Mouse (Mus musculus): Measurements from ENCODE around the gene Fam227b.

Fam227b gene

GRCm38 (mm10) chr2:126151855-126152571 lies at the start of gene Fam227b, which contains the start of gene Dtwd1:
Gene Fam227b, minus strand, starts transcription at chr2:126152004.
Gene Dtwd1, plus strand, starts transcription at chr2:126152141.
- in situ Hi-C loops (cut with MboI; ENCODE audit: unreplicated experiment in 2 of 2): loop anchor here (5.0 to 25.0 kb wide), 4 partner anchors 287 to 785 kb away; partner anchors contain the start of genes Eid1 (in 1 of the 2) and Sppl2a (in 1 of the 2)

- in situ Hi-C loops (cut with MboI; ENCODE audit: unreplicated experiment in 2 of 2): no loop called here
Measured at GRCm38 (mm10) chr2:126198971-126199370, 47.2 kb upstream of the Fam227b start.

GRCm38 (mm10) chr2:126195631-126196356 lies 44.0 kb upstream of the Fam227b start:
- in situ Hi-C loops (cut with MboI; ENCODE audit: unreplicated experiment in 2 of 2): no loop called here

- in situ Hi-C loops (cut with MboI; ENCODE audit: unreplicated experiment in 2 of 2): no loop called here
Measured at GRCm38 (mm10) chr2:126192129-126192528, 40.3 kb upstream of the Fam227b start.

GRCm38 (mm10) chr2:126191306-126191705 lies 39.5 kb upstream of the Fam227b start:
- in situ Hi-C loops (cut with MboI; ENCODE audit: unreplicated experiment in 2 of 2): no loop called here

GRCm38 (mm10) chr2:126171427-126171826 lies 19.6 kb upstream of the Fam227b start:
- in situ Hi-C loops (cut with MboI; ENCODE audit: unreplicated experiment in 2 of 2): loop anchor here in 1 of 2 experiments (25.0 kb wide), 2 partner anchors 509 to 766 kb away; partner anchors contain the start of genes Eid1 and Sppl2a

- in situ Hi-C loops (cut with MboI; ENCODE audit: unreplicated experiment in 2 of 2): loop anchor here in 1 of 2 experiments (25.0 kb wide), 2 partner anchors 505 to 770 kb away; partner anchors contain the start of genes Eid1 and Sppl2a
Measured at GRCm38 (mm10) chr2:126166848-126167617, 15.2 kb upstream of the Fam227b start.

- in situ Hi-C loops (cut with MboI; ENCODE audit: unreplicated experiment in 2 of 2): loop anchor here in 1 of 2 experiments (25.0 kb wide), 2 partner anchors 504 to 771 kb away; partner anchors contain the start of genes Eid1 and Sppl2a
Measured at GRCm38 (mm10) chr2:126166335-126166734, 14.5 kb upstream of the Fam227b start.

GRCm38 (mm10) chr2:126165277-126166018 lies 13.6 kb upstream of the Fam227b start:
- in situ Hi-C loops (cut with MboI; ENCODE audit: unreplicated experiment in 2 of 2): loop anchor here in 1 of 2 experiments (25.0 kb wide), 2 partner anchors 503 to 772 kb away; partner anchors contain the start of genes Eid1 and Sppl2a

- in situ Hi-C loops (cut with MboI; ENCODE audit: unreplicated experiment in 2 of 2): no loop called here
Measured at GRCm38 (mm10) chr2:126147723-126148122, 4.1 kb downstream of the Fam227b start.

GRCm38 (mm10) chr2:126094616-126095015 lies 57.2 kb downstream of the Fam227b start:
- in situ Hi-C loops (cut with MboI; ENCODE audit: unreplicated experiment in 2 of 2): no loop called here

GRCm38 (mm10) chr2:126090432-126090831 lies 61.4 kb downstream of the Fam227b start:
- in situ Hi-C loops (cut with MboI; ENCODE audit: unreplicated experiment in 2 of 2): no loop called here

GRCm38 (mm10) chr2:126086187-126086586 lies 65.6 kb downstream of the Fam227b start:
- in situ Hi-C loops (cut with MboI; ENCODE audit: unreplicated experiment in 2 of 2): no loop called here

GRCm38 (mm10) chr2:126084326-126084725 lies 67.5 kb downstream of the Fam227b start:
- in situ Hi-C loops (cut with MboI; ENCODE audit: unreplicated experiment in 2 of 2): no loop called here

- in situ Hi-C loops (cut with MboI; ENCODE audit: unreplicated experiment in 2 of 2): no loop called here
Measured at GRCm38 (mm10) chr2:126079086-126079485, 72.7 kb downstream of the Fam227b start.

GRCm38 (mm10) chr2:126076506-126076905 lies 75.3 kb downstream of the Fam227b start:
- in situ Hi-C loops (cut with MboI; ENCODE audit: unreplicated experiment in 2 of 2): no loop called here

- in situ Hi-C loops (cut with MboI; ENCODE audit: unreplicated experiment in 2 of 2): no loop called here
Measured at GRCm38 (mm10) chr2:126073744-126074143, 78.1 kb downstream of the Fam227b start.

GRCm38 (mm10) chr2:126069740-126070139 lies 82.1 kb downstream of the Fam227b start:
- in situ Hi-C loops (cut with MboI; ENCODE audit: unreplicated experiment in 2 of 2): no loop called here

GRCm38 (mm10) chr2:126065303-126065856 lies 86.4 kb downstream of the Fam227b start:
- in situ Hi-C loops (cut with MboI; ENCODE audit: unreplicated experiment in 2 of 2): no loop called here
